Mouse (Mus musculus) heart, embryonic 13.5 days (tissue): ENCODE results near the gene Gemin2. TPM values are rescaled to one million over a fixed set of nuclear protein-coding genes. Genes with fewer than 3 reads are reported as not detected.
"Not testable (repeated sequence)": the region's sequence is repeated elsewhere in the genome, so short reads cannot be mapped to it uniquely, and the experiment has no call there.

ENCODE experiments used
- ATAC-seq: fragments of 200-750 bp; cut with Nextera tagmentation; 2 replicates; pipeline ENCODE4 v1.8.0; 2017; ENCODE audit warnings: moderate TSS enrichment; ENCODE audit not compliant: insufficient number of reproducible peaks, low FRiP score, low TSS enrichment; ENCODE audit errors: extremely low read depth
- H3K27ac ChIP-seq: fragments of 300-500 bp; sonication (generic); replicated peaks from 2 replicates; pipeline ENCODE4 v1.5.1; 2015; ENCODE audit warnings: moderate library complexity, mild to moderate bottlenecking, inconsistent platforms
- H3K27me3 ChIP-seq: fragments of 300-500 bp; sonication (generic); replicated peaks from 2 replicates; pipeline ENCODE4 v1.6.1; 2015; ENCODE audit warnings: mild to moderate bottlenecking, inconsistent platforms
- H3K36me3 ChIP-seq: fragments of 300-500 bp; sonication (generic); 2 replicates; pipeline ENCODE4 v1.6.1; 2015; ENCODE audit warnings: mild to moderate bottlenecking, inconsistent platforms
- H3K4me1 ChIP-seq: fragments of 300-500 bp; sonication (generic); 2 replicates; pipeline ENCODE4 v1.6.1; 2015; ENCODE audit warnings: inconsistent platforms
- H3K4me2 ChIP-seq: fragments of 300-500 bp; sonication (generic); 2 replicates; pipeline ENCODE4 v1.6.1; 2015; ENCODE audit warnings: inconsistent platforms, mild to moderate bottlenecking, moderate library complexity
- H3K4me3 ChIP-seq: fragments of 300-500 bp; sonication (generic); 2 replicates; pipeline ENCODE4 v1.5.1; 2015; ENCODE audit warnings: moderate library complexity, mild to moderate bottlenecking, inconsistent platforms
- H3K9ac ChIP-seq: fragments of 300-500 bp; sonication (generic); 2 replicates; pipeline ENCODE4 v1.6.1; 2015; ENCODE audit warnings: inconsistent platforms, mild to moderate bottlenecking, moderate library complexity
- H3K9me3 ChIP-seq: fragments of 300-500 bp; sonication (generic); 2 replicates; pipeline ENCODE4 v1.6.1; 2016; ENCODE audit warnings: inconsistent platforms
- WGBS: fragments of 180-500 bp; shearing (Covaris S2); methylation state at CpG from one replicate; pipeline ENCODE4 v1.1.7; 2015; ENCODE audit warnings: mixed read lengths; 5-methylcytosine and 5-hydroxymethylcytosine counted together
- polyA plus RNA-seq: library from polyadenylated mRNA; unstranded; fragments of >200 nt; fragmentation: Nextera tagmentation; extraction: Ambion mirVana; gene quantifications from 2 replicates; pipeline ENCODE4 v1.2.1, GENCODE M21; 2015

Gene Gemin2
- polyA plus RNA-seq, 1 experiment from 2014 or later = 22.4 TPM

DNA sequence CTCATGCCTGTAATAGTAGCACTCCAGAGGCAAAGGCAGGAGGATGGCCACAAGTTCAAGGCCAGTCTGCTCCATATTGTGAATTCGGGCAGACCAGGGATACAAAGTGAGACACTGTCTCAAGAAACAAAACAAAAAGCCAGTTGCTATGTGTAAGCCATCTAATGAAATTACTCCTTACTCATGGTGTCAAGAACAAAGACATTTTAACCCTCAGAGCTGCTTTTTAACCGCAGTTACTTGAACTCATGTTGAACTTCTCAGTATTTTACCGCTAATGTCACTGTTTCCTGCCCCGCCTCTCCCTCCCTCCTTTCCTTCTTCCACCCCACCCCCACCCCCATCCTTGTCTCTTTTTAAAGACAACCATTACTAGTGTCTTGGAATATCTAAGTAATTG, 8.1 kb downstream of the Gemin2 start:
- no peak for ATAC-seq
- no peak overlapping the region for H3K4me3 ChIP-seq
- WGBS = 85% methylated on average over 4 of the region's 4 CpGs
- H3K27ac ChIP-seq = no peak overlapping the region
- no peaks in the 10 kb centered on the region for H3K9me3 ChIP-seq
- no peaks in the 10 kb centered on the region for H3K27me3 ChIP-seq
- H3K4me1 ChIP-seq = no peaks in the 10 kb centered on the region
- no peak overlapping the region for H3K4me2 ChIP-seq
- H3K36me3 ChIP-seq = peaks cover 84% of the 10 kb centered on the region
- no peak overlapping the region for H3K9ac ChIP-seq

DNA sequence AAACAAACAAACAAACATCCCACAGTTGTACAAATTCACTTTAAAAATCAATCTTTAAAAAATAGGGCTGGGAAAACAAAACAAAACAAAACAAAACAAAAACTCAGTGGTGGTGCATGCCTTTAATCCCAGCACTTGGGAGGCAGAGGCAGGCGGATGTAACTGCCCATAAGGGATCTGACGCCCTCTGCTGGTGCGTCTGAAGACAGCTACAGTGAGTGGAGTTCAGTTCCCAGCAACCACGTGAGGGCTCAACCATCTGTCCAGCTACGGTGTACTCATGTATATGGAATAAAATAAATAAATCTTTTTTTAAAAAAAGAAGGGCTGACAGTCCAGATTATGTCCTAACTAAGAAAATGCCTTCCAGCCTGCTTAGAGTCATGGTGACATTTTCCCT, 18.9 kb downstream of the Gemin2 start:
- H3K27ac ChIP-seq = no peak overlapping the region
- H3K4me3 ChIP-seq = no peak overlapping the region
- no peak for ATAC-seq
- 55% methylated on average over 5 of the region's 5 CpGs for WGBS
- H3K27me3 ChIP-seq = no peaks in the 10 kb centered on the region
- no peak overlapping the region for H3K4me2 ChIP-seq
- no peak overlapping the region for H3K9ac ChIP-seq
- no peaks in the 10 kb centered on the region for H3K9me3 ChIP-seq
- peaks cover 27% of the 10 kb centered on the region for H3K36me3 ChIP-seq
- H3K4me1 ChIP-seq = no peaks in the 10 kb centered on the region

DNA sequence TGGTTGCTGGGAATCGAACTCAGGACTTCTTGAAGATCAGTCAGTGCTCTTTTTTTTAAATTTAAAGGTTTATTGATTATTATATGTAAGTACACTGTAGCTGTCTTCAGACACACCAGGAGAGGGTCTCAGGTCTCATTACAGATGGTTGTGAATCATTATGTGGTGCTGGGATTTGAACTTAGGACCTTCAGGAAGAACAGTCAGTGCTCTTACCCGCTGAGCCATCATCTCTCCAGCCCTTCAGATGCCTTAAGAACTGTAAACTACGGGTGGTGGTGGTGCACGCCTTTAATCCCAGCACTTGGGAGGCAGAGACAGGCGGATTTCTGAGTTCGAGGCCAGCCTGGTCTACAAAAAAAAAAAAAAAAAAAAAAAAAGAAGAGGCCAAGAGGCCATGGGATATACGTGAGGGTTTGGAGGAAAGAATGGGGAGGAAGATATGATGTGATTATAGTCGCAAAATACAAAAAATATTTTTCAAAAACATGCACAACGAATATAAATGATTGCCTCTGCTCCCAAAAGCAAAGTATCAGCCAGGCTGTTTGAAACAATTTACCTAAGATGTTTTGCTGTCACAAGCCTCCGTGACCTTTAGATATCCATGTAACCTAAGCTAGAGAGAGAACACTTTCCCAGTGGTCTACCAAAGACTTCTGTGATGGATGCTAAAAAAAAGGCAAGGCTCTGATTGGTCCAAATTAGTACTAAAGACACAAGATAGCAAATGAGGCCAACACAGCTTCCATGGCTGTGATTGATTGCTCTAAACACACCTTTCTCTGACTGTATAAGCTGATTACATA, 26.2 kb downstream of the Gemin2 start:
- Histone ChIP-seq H3K4me1 (peaks cover 6% of the 10 kb centered on the region; the same call in 1 of the 2 replicates), H3K9ac (no peak overlapping the region), H3K4me3 (peak overlapping the region; percentile 22; the same call in 1 of the 2 replicates), H3K27me3 (no peaks in the 10 kb centered on the region), H3K9me3 (no peaks in the 10 kb centered on the region), H3K27ac (peak overlapping the region; percentile 88), H3K4me2 (peak overlapping the region; percentile 57), H3K36me3 (peaks cover 32% of the 10 kb centered on the region)
- ATAC-seq = no peak
- WGBS = 64% methylated on average over 10 of the region's 10 CpGs

DNA sequence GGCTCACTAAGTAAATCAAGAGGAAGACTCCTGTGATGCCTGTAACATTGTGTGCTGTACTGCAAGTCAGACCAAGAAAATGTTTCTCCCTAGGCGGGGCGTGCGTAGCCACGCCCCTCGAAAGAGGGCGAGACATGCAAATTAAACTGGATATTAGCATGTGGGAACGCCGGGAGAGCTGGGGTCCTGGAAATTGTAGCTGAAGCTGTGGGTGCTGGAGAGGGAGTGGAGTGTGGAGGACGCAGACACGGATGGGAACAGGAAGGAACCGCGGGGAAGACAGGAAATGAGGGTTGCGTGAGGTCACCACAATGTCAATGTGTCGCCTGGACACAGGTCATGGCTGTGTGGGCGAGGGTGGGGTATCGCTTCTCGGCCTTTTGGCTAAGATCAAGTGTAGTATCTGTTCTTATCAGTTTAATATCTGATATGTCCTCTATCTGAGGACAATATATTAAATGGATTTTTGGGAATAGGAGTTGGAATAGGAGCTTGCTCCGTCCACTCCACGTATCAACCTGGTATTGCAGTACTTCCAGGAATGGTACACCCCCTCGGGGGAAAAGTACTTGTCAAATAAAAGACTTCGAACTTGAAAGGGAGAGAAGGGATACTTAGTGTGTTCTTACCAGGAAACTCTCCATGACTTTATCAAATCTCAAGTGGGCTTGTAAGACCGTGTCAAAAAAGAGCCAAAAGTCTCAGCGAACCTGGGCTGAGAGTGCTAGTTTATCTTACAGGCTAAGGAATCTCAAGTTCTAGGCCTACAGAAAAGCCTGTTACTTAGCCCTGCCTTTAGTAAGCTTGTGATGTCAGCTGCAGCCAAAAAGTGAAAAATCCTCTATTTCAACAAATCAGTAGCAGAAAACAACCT, 27.0 kb downstream of the Gemin2 start:
- peak overlapping the region; percentile 70 for H3K9ac ChIP-seq
- peak overlapping the region; percentile 22 for H3K4me3 ChIP-seq
- peaks cover 40% of the 10 kb centered on the region for H3K36me3 ChIP-seq
- H3K27me3 ChIP-seq = no peaks in the 10 kb centered on the region
- peak overlapping the region; percentile 88 for H3K27ac ChIP-seq
- no peaks in the 10 kb centered on the region for H3K9me3 ChIP-seq
- WGBS = 5% methylated on average over 23 of the region's 23 CpGs
- peak; percentile 51; the same call in 1 of the 2 replicates for ATAC-seq
- H3K4me2 ChIP-seq = peak overlapping the region; percentile 57
- H3K4me1 ChIP-seq = peaks cover 6% of the 10 kb centered on the region; the same call in 1 of the 2 replicates

DNA sequence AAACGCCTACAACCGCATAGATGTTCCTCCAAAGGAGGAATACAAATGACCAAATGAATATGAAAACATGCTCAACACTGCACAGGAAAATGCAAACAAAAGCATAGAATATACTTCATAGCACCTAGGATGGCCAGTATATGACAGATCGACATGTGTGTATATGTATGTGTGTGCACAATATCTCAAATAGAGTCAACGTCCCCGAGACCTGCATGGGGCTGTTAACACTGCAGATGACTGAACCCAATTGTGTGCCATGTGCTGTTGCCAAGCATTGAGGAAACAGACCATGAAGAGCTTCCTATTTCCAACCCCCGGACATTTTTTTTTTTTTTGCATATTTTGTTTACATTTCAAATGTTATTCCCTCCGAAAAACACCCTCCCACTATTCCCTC, 27.7 kb downstream of the Gemin2 start:
- H3K27me3 ChIP-seq = no peaks in the 10 kb centered on the region
- no peak overlapping the region for H3K4me3 ChIP-seq
- peak overlapping the region; percentile 57; the same call in 1 of the 2 replicates for H3K4me2 ChIP-seq
- ATAC-seq = no peak; the same call in 1 of the 2 replicates
- H3K27ac ChIP-seq = peak overlapping the region; percentile 88; the same call in 1 of the 2 replicates
- WGBS = 23% methylated on average over 7 of the region's 7 CpGs
- H3K9ac ChIP-seq = peak overlapping the region; percentile 70; the same call in 1 of the 2 replicates
- H3K4me1 ChIP-seq = peaks cover 6% of the 10 kb centered on the region; the same call in 1 of the 2 replicates
- H3K36me3 ChIP-seq = peaks cover 46% of the 10 kb centered on the region
- no peaks in the 10 kb centered on the region for H3K9me3 ChIP-seq

DNA sequence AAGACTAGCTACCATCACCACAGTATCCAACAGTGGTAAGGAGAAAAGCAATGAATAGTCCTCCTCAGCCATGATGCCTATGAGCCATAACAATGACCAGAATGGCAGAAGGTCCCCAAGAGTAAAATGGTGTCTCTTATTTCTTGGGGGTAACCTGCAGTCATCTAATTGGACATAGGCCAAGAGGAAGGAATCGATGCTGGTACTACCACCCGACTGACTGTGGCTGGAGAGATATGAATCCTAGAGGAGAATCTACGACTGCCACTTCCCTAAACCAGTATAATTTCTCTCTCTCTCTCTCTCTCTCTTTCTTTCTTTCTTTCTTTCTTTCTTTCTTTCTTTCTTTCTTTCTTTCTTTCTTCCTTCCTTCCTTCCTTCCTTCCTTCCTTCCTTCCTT, 39.3 kb downstream of the Gemin2 start:
- Histone ChIP-seq H3K27me3 (no peaks in the 10 kb centered on the region), H3K4me1 (peaks cover 8% of the 10 kb centered on the region; the same call in 1 of the 2 replicates), H3K9ac (no peak overlapping the region), H3K4me3 (no peak overlapping the region), H3K36me3 (peaks cover 67% of the 10 kb centered on the region), H3K27ac (no peak overlapping the region), H3K9me3 (no peaks in the 10 kb centered on the region), H3K4me2 (no peak overlapping the region)
- 84% methylated on average over 3 of the region's 3 CpGs for WGBS
- no peak for ATAC-seq

DNA sequence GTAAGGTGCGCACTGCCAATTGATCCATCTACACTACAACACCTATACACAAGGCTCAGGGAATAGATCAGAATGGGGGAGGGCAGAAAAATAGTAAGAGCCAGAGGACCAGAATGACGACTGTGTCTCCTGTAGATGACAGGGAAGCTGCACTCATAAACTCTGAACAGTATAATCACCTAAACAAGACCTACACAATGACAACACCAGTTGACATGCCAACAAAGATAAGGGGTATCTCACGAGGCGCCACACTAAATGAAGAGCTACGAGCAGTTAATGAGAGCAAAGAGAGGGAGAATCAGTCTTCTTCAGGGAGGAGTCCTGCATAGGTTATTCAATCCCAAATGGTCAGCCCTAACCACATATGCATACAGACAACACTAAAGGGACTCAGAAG, 40.0 kb downstream of the Gemin2 start:
- Histone ChIP-seq H3K9ac (no peak overlapping the region), H3K4me1 (peaks cover 8% of the 10 kb centered on the region; the same call in 1 of the 2 replicates), H3K27ac (no peak overlapping the region), H3K9me3 (no peaks in the 10 kb centered on the region), H3K27me3 (no peaks in the 10 kb centered on the region), H3K4me2 (no peak overlapping the region), H3K4me3 (no peak overlapping the region), H3K36me3 (peaks cover 67% of the 10 kb centered on the region)
- WGBS = 70% methylated on average over 5 of the region's 5 CpGs
- ATAC-seq = no peak

DNA sequence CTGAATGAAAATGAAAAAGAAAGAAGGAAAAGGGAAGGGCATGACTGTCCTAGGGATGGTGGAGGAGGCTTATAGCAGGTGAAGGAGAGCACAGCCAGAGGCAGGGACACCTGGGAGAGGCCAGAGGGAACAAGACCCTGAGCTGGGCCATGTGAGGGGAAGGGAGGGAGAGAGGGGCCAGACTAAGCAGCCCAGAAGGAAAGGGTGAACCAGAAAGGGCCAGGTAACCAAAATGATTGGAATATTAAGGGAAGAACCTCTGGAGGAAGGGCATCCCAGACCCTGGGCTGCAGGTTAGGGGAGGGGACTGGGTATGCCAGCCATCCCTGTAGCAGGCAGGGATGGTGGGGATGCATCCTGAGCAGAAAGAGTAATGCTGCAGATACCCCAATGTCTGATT, 40.8 kb downstream of the Gemin2 start:
- Histone ChIP-seq H3K9ac (no peak overlapping the region), H3K27me3 (no peaks in the 10 kb centered on the region), H3K4me3 (no peak overlapping the region), H3K27ac (no peak overlapping the region), H3K9me3 (no peaks in the 10 kb centered on the region), H3K4me2 (no peak overlapping the region), H3K4me1 (peaks cover 13% of the 10 kb centered on the region), H3K36me3 (peaks cover 67% of the 10 kb centered on the region)
- no peak for ATAC-seq

DNA sequence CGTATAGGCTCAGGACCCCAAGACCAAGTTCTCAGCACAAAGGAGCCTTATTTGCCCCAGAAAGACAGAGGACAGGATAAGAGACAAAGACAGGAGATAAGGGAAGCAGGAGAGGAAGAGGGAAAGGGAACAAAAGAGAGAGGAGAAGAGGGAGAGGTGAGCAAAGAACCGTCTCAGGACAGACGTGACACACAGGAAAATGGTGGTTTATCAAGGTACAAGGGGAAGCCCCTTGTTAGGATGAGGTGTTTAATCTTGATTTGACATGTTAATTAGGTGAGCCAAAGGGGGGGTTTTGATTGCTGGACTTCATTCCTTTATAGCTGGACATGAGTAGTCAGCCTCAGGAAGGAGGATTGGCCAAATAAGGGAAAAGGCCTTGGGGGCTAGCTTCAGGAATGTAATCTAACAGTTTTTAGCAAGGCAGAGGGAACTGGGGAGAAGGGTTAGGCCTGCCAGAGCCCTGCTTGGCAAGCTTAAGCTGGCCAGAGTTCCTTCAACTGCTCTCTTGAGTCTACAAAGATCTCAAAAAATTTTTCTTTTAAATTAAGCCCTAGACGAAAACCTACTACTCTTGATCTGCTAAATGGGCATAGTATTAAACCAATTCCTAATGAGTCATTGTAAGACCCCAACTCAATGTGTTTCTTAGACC, 42.1 kb downstream of the Gemin2 start:
- H3K9ac ChIP-seq = no peak overlapping the region
- H3K4me1 ChIP-seq = peaks cover 27% of the 10 kb centered on the region
- no peak overlapping the region for H3K4me2 ChIP-seq
- no peak overlapping the region for H3K27ac ChIP-seq
- H3K36me3 ChIP-seq = peaks cover 60% of the 10 kb centered on the region
- no peak overlapping the region for H3K4me3 ChIP-seq
- H3K9me3 ChIP-seq = no peaks in the 10 kb centered on the region
- ATAC-seq = no peak
- H3K27me3 ChIP-seq = no peaks in the 10 kb centered on the region
- 63% methylated on average over 4 of the region's 4 CpGs for WGBS

DNA sequence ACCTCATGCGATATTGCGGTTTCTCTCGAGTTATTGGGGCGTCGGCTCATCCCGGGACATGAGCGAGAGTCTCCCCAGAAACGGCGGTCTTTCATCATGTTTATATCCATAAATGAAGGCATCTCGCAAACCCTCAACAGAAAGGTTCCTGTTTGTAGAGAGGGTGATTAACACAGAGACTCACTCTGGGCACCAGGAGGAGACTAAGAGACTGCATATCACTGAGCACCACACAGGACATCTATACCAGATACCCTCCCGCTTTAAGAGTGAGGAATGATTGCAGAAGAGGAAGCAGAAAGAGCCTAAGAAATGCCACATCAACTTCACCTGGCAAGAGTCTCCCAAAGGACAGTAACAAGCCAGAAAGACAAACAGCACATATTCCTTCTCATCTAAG, 43.0 kb downstream of the Gemin2 start:
- no peak overlapping the region for H3K27ac ChIP-seq
- peaks cover 60% of the 10 kb centered on the region for H3K36me3 ChIP-seq
- H3K27me3 ChIP-seq = no peaks in the 10 kb centered on the region
- no peak overlapping the region for H3K4me3 ChIP-seq
- no peak overlapping the region for H3K9ac ChIP-seq
- H3K4me1 ChIP-seq = peaks cover 30% of the 10 kb centered on the region
- no peak for ATAC-seq
- H3K4me2 ChIP-seq = no peak overlapping the region
- no peaks in the 10 kb centered on the region for H3K9me3 ChIP-seq
- 96% methylated on average over 11 of the region's 11 CpGs for WGBS

DNA sequence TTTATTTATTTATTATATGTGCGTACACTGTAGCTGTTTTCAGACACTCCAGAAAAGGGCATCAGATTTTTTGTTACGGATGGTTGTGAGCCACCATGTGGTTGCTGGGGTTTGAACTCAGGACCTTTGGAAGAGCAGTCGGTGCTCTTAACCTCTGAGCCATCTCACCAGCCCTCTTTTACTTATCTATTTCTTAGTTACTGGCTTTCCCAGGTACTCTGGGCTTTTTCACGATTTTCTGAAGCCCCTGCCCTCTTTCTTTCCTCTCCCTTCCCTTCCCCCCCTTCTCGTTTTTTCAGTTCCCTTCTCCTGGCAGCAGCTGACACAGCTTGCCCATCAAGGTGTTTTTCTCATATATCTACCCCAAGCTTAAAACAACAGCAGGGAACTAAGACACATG, 45.0 kb downstream of the Gemin2 start:
- H3K9ac ChIP-seq, H3K27me3 ChIP-seq, H3K4me3 ChIP-seq, H3K9me3 ChIP-seq, H3K4me2 ChIP-seq, ATAC-seq, H3K27ac ChIP-seq: not testable (repeated sequence)
- whole genome bisulfite sequencing = 85% methylated on average over 5 of the region's 5 CpGs
- Histone ChIP-seq H3K36me3 (peaks cover 50% of the 10 kb centered on the region), H3K4me1 (peaks cover 30% of the 10 kb centered on the region)
